Comparison of ENCODE assay signal across 21 mouse cellular contexts in the genomic region with DNA sequence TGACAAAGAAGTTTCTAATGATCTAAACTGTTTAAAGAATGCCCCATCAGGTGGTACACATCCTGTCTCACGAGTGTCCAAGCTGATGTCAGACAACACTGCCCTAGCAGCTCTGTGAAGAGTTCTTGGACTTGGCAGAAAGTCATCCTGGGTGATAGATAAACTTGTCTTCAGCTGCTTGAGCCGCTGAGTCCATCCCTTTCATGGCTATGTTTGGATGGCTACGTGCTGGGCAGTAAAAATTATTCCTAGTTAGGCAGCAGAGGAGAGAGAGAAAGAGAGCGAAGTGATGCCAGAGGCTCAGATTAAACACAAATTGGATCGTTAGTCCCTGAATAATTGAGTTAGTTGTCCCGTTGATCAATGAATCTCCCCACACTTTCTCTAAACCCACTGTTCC.
DNase-seq lines count a peak whose midpoint lies in the region; ATAC-seq and TF ChIP-seq lines count a peak whose summit lies in the region.
"Had no signal": no experiment of that assay in that cellular context is flagged by ENCODE, and none has a peak within 500 bp of the region (broad histone marks: within the 10 kb centered on the region; RNA-seq: fewer than 3 reads in every experiment).

No protein-coding gene starts in this region.

- TF ChIP-seq CTCF in lung, embryonic 14.5 days (IDR thresholded peaks at IDR 0.05; ENCODE audit: low read depth) = no peak

- WGBS in heart, embryonic 11.5 days (ENCODE audit: insufficient replicate concordance) = 42% methylated on average over 6 of the region's 6 CpGs
- 41% methylated on average over 6 of the region's 6 CpGs for WGBS in lung, embryonic 14.5 days
- WGBS in heart, embryonic 15.5 days = 29% methylated on average over 6 of the region's 6 CpGs

- H3K36me3 ChIP-seq in heart, embryonic 11.5 days (ENCODE audit: control insufficient read depth, insufficient read depth, low read length) = no peaks in the 10 kb centered on the region
- H3K36me3 ChIP-seq in lung, embryonic 14.5 days (ENCODE audit: insufficient read depth) = no peaks in the 10 kb centered on the region
- no peaks in the 10 kb centered on the region for H3K36me3 ChIP-seq in heart, embryonic 15.5 days
- H3K36me3 ChIP-seq: embryonic facial prominence, embryonic 13.5 days; forebrain, embryonic 12.5 days; hindbrain, embryonic 12.5 days had no signal

- no peak overlapping the region for H3K9ac ChIP-seq in heart, embryonic 11.5 days (ENCODE audit: low read depth, low read length)
- H3K9ac ChIP-seq in lung, embryonic 14.5 days = no peak overlapping the region
- no peak overlapping the region for H3K9ac ChIP-seq in heart, embryonic 15.5 days
- H3K9ac ChIP-seq: embryonic facial prominence, embryonic 13.5 days; forebrain, embryonic 12.5 days; hindbrain, embryonic 12.5 days had no signal

- no peaks in the 10 kb centered on the region for H3K9me3 ChIP-seq in heart, embryonic 11.5 days (replicated peaks; ENCODE audit: control insufficient read depth, low read length)
- no peaks in the 10 kb centered on the region for H3K9me3 ChIP-seq in lung, embryonic 14.5 days (ENCODE audit: low read depth, low read length)
- H3K9me3 ChIP-seq in heart, embryonic 15.5 days (replicated peaks) = no peaks in the 10 kb centered on the region
- H3K9me3 ChIP-seq: embryonic facial prominence, embryonic 13.5 days; forebrain, embryonic 12.5 days; hindbrain, embryonic 12.5 days had no signal

- H3K4me3 ChIP-seq in heart, embryonic 11.5 days (ENCODE audit: low read depth, low read length) = no peak overlapping the region
- H3K4me3 ChIP-seq in lung, embryonic 14.5 days (ENCODE audit: low read depth, low read length) = no peak overlapping the region
- H3K4me3 ChIP-seq in heart, embryonic 15.5 days = no peak overlapping the region
- H3K4me3 ChIP-seq: embryonic facial prominence, embryonic 13.5 days; forebrain, embryonic 12.5 days; hindbrain, embryonic 12.5 days had no signal

- peaks cover 8% of the 10 kb centered on the region; the same call in 1 of the 2 replicates for H3K4me1 ChIP-seq in heart, embryonic 11.5 days (ENCODE audit: control insufficient read depth, insufficient read depth, low read length)
- H3K4me1 ChIP-seq in lung, embryonic 14.5 days (ENCODE audit: insufficient read depth) = no peaks in the 10 kb centered on the region
- H3K4me1 ChIP-seq in heart, embryonic 15.5 days (replicated peaks) = peaks cover 18% of the 10 kb centered on the region
- H3K4me1 ChIP-seq: forebrain, embryonic 12.5 days; hindbrain, embryonic 12.5 days had no signal

- 0 out of 2 replicates have a peak, but pooled peaks have one; percentile 35 for ATAC-seq in heart, embryonic 11.5 days (replicated peaks; ENCODE audit: insufficient number of reproducible peaks, low FRiP score, low TSS enrichment)
- no peak; the same call in 1 of the 2 replicates for ATAC-seq in lung, embryonic 14.5 days (ENCODE audit: insufficient read depth)
- peak; percentile 69 for ATAC-seq in heart, embryonic 15.5 days (replicated peaks; ENCODE audit: insufficient number of reproducible peaks, insufficient read depth, low FRiP score, low read depth)
- no peak for ATAC-seq in megakaryocyte-erythroid progenitor cell, adult 5-6 weeks (replicated peaks; ENCODE audit: low FRiP score, low TSS enrichment, poor library complexity, severe bottlenecking)
- ATAC-seq: activated CD4-positive, CD25-positive, alpha-beta regulatory T cell, adult 4 months; forebrain, embryonic 16.5 days; hindbrain, embryonic 16.5 days; inflammation-experienced regulatory T-cells, adult 6 months; intestine, postnatal 0 days; Patski had no signal

- H3K27me3 ChIP-seq in heart, embryonic 11.5 days (ENCODE audit: control insufficient read depth, insufficient read depth, low read length) = no peaks in the 10 kb centered on the region
- H3K27me3 ChIP-seq in lung, embryonic 14.5 days (ENCODE audit: insufficient read depth, low read length) = no peaks in the 10 kb centered on the region
- no peaks in the 10 kb centered on the region for H3K27me3 ChIP-seq in heart, embryonic 15.5 days
- H3K27me3 ChIP-seq: embryonic facial prominence, embryonic 13.5 days; forebrain, embryonic 12.5 days; hindbrain, embryonic 12.5 days; Patski had no signal

- no peak for DNase-seq in heart, postnatal 25 days (ENCODE audit: low spot score)
- DNase-seq in lung, embryonic 14.5 days = peak; percentile 28
- DNase-seq in lung, postnatal 4 days = no peak
- DNase-seq in heart, postnatal 10 days = peak; percentile 15 to 25
- DNase-seq: adrenal gland, postnatal 14 days; cerebellum, adult 18-20 months; cerebellum, adult 9-11 months; cerebellum, postnatal 36 days; gastrocnemius, postnatal 10 days had no signal

- intact Hi-C loops in heart, postnatal 25 days (cut with DNase I) = no loop called here
- intact Hi-C loops in heart, postnatal 10 days (cut with DNase I) = loop anchor here (5.0 kb wide), 1 partner anchor 66 kb away; no protein-coding TSS in a partner anchor

- H3K4me2 ChIP-seq in heart, embryonic 11.5 days = peak overlapping the region; percentile 16; the same call in 1 of the 2 replicates
- no peak overlapping the region for H3K4me2 ChIP-seq in lung, embryonic 14.5 days
- H3K4me2 ChIP-seq in heart, embryonic 15.5 days = peak overlapping the region; percentile 42
- H3K4me2 ChIP-seq: embryonic facial prominence, embryonic 13.5 days; forebrain, embryonic 12.5 days; hindbrain, embryonic 12.5 days had no signal

- peak overlapping the region; percentile 35; the same call in 1 of the 2 replicates for H3K27ac ChIP-seq in heart, embryonic 11.5 days (ENCODE audit: low read depth, low read length)
- no peak overlapping the region; the same call in 1 of the 2 replicates for H3K27ac ChIP-seq in lung, embryonic 14.5 days (ENCODE audit: low read depth)
- H3K27ac ChIP-seq in heart, embryonic 15.5 days = peak overlapping the region; percentile 75
- H3K27ac ChIP-seq: embryonic facial prominence, embryonic 13.5 days; forebrain, embryonic 12.5 days; hindbrain, embryonic 12.5 days had no signal

Comparison
In these comparisons a context has a peak if more than half of its experiments do, and no peak if none do; other contexts are left out.
1. DNase-seq: peak in lung, embryonic 14.5 days (single experiment) and heart, postnatal 10 days (2 of 2); none in heart, postnatal 25 days (single experiment) and lung, postnatal 4 days (0 of 2).
2. ATAC-seq: peak in heart, embryonic 11.5 days (single experiment) and heart, embryonic 15.5 days (single experiment); none in lung, embryonic 14.5 days (single experiment) and megakaryocyte-erythroid progenitor cell, adult 5-6 weeks (single experiment).